Mouse (Mus musculus) heart, postnatal 14 days (tissue): ENCODE data around the gene Arid3a. TPM values are rescaled to one million over a fixed set of nuclear protein-coding genes. Genes with fewer than 3 reads are reported as not detected.
"Not testable (repeated sequence)": the region's sequence is repeated elsewhere in the genome, so short reads cannot be mapped to it uniquely, and the experiment has no call there.

Experiments
- DNase-seq, 2 experiments: peaks; one replicate each; pipeline ENCODE4 v3.0.0; 2021 to 2022
- intact Hi-C: fragments of 180-260 bp; cut with DNase I; formaldehyde crosslinking; loops from one replicate; pipeline ENCODE4 v1.15.1; 2025
- total RNA-seq, 2 experiments: library from RNA; stranded (reverse); gene quantifications; 2 replicates each; pipeline ENCODE4 v1.2.3; 2021

Arid3a gene
- total RNA-seq, 2 experiments from 2014 or later, result 2.2 to 2.6 TPM

DNA sequence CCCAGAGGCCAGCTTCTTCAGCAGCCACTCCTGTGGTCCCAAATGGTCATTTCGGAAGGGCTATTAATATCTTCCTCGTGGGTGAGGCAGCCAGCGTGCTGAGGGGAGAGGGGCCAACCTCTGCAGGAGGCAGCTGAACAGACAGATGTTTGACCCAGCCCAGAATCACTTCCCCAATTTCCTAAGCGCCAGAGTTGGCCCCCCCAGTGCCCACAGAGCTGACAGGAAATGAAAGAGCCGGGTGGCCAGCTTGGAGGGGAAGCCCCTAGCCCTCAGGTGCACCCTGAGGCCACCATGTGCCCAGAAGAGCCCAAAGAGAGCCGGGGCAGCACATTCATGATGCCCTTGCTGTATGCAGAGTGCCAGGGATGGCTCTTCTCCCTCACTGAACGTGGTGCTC lies 13.9 kb downstream of the Arid3a start:
- DNase-seq, result peak; percentile 32 to 36
- intact Hi-C loops, result no loop called here

- no peak for DNase-seq
- intact Hi-C loops, result no loop called here
Measured at GRCm38 (mm10) chr10:79942988-79943387, 16.1 kb downstream of the Arid3a start.

GRCm38 (mm10) chr10:79943471-79943901 lies 16.6 kb downstream of the Arid3a start:
- no peak for DNase-seq
- intact Hi-C loops, result no loop called here

DNA sequence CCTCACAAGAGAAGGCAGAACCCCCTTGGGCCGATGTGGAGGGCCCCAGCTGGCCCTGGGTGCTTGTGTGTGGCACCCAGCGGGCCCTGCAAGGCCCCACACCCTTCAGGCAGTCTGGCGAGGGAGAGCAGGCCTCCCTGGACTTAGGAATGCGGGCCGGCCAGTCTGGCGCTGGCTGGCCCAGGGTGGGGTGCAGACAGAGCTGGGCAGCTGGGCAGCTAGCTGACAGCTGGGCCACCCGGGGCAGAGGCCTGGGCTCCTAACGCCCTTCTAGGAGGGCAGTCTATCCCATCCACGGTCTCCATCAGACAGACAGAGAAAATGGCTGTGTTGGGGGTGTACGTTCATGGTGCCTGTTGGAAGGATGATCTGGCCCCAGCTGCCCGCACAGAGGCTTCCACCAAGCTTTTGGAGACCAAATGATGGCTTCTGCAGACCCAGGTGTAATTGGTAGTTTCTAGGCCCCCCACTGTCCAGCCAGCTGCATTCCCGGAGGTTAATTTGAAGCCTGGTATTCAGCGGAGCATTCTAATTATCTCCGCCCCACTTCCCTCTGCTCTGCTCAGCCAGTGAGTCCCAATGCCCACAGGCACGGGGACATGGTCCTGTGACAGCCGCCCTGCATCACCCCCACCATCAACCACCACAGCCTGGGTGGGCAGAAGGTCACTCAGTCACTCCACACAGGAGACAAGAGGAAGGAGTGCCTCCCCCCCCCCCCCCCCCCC lies 18.8 kb downstream of the Arid3a start:
- no peak for DNase-seq
- intact Hi-C loops, result no loop called here

DNA sequence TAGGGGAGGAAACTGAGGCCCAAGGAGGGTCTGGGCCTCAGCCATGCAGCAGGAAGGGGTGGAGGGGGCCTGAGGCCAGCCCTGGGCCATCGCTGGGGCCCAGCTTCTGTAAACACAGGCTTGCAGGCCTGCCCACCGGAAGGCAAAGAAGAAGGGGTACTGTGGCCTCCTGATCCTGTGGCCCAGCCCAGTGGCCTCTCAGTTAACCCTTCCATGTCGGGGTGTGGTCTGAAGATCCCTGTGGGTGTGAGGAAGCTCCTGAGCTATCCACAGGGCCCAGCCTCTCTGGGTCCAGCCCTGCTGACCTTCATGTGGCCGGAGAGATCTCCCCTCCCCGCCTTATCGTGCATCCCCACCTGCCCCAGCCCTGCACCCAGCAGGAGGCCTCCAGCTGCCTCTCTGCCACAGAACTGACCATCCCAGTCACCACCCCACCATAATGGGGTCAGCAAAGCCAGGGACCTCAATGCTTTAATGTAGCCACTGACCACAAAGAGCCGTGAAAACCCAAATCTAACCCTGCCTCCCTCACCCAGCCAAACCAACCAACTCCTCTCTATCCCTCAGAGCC lies 20.0 kb downstream of the Arid3a start:
- intact Hi-C loops, result no loop called here
- no peak for DNase-seq

- no peak for DNase-seq
- intact Hi-C loops, result no loop called here
Measured at GRCm38 (mm10) chr10:79947502-79947901, 20.7 kb downstream of the Arid3a start.

- intact Hi-C loops, result no loop called here
- DNase-seq, result no peak
Measured at GRCm38 (mm10) chr10:79949873-79950272, 23.0 kb downstream of the Arid3a start.

DNA sequence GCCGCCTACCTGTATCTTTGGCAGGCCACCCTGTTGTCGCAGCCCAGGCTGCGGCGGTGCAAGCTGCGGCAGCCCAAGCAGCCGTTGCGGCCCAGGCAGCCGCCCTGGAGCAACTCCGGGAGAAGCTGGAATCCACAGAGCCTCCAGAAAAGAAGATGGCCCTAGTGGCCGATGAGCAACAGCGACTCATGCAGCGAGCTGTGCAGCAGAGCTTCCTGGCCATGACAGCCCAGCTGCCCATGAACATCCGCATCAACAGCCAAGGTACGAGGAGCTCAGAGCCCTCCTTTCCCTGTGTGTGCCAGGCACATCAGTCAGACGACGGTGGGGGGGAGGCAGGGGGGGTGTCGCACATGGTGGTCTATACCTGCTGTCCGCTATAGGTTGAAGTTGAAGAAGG lies 23.8 kb downstream of the Arid3a start:
- DNase-seq, result no peak

DNA sequence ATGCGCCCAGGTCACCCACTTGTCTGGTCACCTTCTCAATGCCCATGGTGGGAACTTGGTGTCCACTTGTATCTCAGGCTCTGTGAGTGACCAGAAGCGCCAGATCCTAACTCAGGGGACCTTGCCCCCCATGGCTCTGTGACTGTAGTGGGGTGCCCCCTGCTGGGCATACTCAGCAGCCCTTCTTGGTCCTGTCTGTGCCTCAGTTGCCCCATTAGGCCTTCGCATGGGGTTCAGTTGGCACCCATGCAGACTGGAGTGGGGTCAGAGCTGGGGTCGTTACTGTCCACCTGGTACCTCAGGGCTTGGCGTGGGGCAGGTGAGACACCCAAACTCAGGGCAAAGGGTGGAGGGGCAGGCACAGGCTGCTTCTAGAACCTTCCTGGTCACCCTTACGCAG lies 27.1 kb downstream of the Arid3a start:
- intact Hi-C loops, result no loop called here
- DNase-seq, result peak; percentile 44 to 52

More for the DNA sequence above, 23.8 kb downstream of the Arid3a start:
- intact Hi-C loops, result no loop called here

- no peak for DNase-seq
- intact Hi-C loops, result loop anchor here (2.0 kb wide), 2 partner anchors 63 to 121 kb away; no protein-coding TSS in a partner anchor
Measured at GRCm38 (mm10) chr10:79955691-79956090, 28.8 kb downstream of the Arid3a start.

GRCm38 (mm10) chr10:79956643-79957154 lies 29.9 kb downstream of the Arid3a start:
- intact Hi-C loops, result loop anchor here (2.0 kb wide), 2 partner anchors 64 to 122 kb away; no protein-coding TSS in a partner anchor
- no peak for DNase-seq

- peak; percentile 84 to 89 for DNase-seq
- intact Hi-C loops, result loop anchor here (1.0 kb wide), 1 partner anchor 33 kb away; no protein-coding TSS in a partner anchor
Measured at GRCm38 (mm10) chr10:79958140-79958816, 31.4 kb downstream of the Arid3a start.

DNA sequence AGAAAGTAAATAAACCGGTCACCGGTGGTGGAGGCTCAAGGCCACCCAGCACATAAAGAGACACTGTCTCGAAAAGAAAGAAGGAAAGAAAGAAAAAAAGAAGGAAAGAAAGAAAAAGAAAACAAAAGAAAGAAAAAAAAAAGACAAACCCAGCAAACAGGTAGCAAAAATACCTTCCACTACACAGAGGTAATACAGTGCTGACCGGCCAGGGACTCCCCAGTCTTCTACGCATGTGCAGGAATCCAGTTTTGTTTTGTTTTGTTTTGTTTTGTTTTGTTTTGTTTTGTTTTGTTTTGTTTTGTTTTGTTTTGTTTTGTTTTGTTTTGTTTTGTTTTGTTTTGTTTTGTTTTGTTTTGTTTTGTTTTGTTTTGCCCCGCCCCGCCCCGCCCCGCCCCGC lies 32.6 kb downstream of the Arid3a start:
- peak in 1 of 2 experiments; percentile 51 for DNase-seq
- intact Hi-C loops, result not testable (repeated sequence)

- peak; percentile 99 for DNase-seq
- intact Hi-C loops, result loop anchor here (10.0 kb wide), 2 partner anchors 175 to 285 kb away; partner anchors contain the start of genes Atp5d and Ndufs7
Measured at GRCm38 (mm10) chr10:79959847-79960601, 33.2 kb downstream of the Arid3a start, which contains the start of gene Wdr18. Wdr18 (plus strand) TSS chr10:79960152.

DNA sequence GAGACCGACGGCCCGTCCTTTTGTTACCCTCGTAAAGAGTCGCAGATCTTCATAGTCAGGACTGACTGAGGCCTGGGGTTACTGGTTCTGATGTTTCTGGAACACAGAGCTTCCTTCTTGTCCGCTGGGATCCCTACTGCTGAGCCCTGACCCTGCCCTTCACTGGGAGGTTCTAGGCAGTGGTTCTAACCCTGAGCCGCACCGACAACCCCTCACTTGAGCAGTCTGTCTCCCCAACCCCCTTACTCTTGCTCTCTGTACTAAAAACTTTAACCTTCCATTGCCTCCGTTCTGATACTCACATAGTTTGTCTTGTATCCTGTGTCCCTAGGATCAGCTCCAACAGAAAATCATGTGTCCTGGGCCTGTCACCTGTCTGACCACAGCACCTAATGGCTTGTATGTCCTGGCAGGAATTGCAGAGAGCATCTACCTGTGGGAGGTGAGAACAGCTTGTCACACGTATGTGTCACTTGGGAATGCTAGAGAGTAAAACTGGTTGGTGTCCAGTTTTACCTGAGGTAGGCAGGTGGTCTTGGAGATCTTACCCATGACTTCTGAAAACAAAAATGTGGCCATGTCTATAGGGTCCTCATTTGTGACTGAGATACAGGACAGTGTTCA lies 33.9 kb downstream of the Arid3a start:
- intact Hi-C loops, result loop anchor here (10.0 kb wide), 2 partner anchors 174 to 284 kb away; partner anchors contain the start of genes Atp5d and Ndufs7
- no peak for DNase-seq

DNA sequence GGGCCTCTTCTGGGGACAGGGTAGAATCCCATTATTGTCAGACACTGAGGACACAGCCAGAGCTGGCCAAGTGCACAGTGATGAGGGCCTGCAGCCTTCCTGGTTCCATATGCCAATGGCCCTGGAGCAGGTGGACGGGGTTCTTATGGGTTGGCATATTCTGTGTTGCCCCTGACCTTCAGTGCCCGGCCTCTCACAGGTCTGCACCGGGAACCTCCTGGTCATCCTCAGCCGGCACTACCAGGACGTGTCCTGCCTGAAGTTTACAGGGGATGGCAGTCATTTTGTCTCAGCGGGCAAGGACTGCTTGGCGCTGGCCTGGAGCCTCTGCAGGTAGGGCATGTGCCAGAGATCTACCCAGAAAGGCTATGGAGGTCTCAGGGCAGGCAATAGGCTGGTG lies 37.9 kb downstream of the Arid3a start:
- intact Hi-C loops, result loop anchor here (10.0 kb wide), 2 partner anchors 170 to 280 kb away; partner anchors contain the start of genes Atp5d and Ndufs7
- no peak for DNase-seq

GRCm38 (mm10) chr10:79965325-79965724 lies 38.5 kb downstream of the Arid3a start:
- intact Hi-C loops, result loop anchor here (10.0 kb wide), 2 partner anchors 169 to 279 kb away; partner anchors contain the start of genes Atp5d and Ndufs7

GRCm38 (mm10) chr10:79966886-79967400 lies 40.1 kb downstream of the Arid3a start:
- intact Hi-C loops, result loop anchor here (10.0 kb wide), 2 partner anchors 168 to 278 kb away; partner anchors contain the start of genes Atp5d and Ndufs7
- DNase-seq, result peak; percentile 44 to 48

More at GRCm38 (mm10) chr10:79965325-79965724, 38.5 kb downstream of the Arid3a start:
- no peak for DNase-seq

DNA sequence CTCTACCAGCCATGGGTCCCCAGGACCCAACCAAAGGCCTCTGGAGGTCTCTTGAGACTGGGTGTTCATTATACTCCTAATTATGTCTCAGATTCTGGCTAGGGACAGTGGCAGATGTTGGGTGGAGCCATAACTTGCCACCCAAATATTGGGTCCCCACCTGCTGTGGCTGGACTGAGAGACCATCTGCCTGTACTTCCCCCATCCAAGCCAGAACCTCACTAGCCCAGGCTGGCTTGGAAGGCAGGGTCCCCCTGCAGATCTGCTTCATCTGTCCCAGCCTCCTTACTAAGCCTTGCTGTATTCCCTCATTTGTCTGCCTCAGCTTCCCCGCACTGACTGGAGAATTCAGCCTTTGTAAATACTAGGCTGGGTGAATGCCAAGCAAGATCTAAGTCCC lies 41.3 kb downstream of the Arid3a start:
- no peak for DNase-seq
- intact Hi-C loops, result loop anchor here (10.0 kb wide), 2 partner anchors 167 to 277 kb away; partner anchors contain the start of genes Atp5d and Ndufs7
